Mouse (Mus musculus): ENCODE measurements around the gene Gstcd.

- TF ChIP-seq CTCF (IDR thresholded peaks at IDR 0.05; ENCODE audit: extremely low read depth, insufficient read depth, low read length) (no peak), POLR2A (IDR thresholded peaks at IDR 0.05; ENCODE audit: extremely low read depth, insufficient read depth, low read length) (no peak)
These were observed 9.1 kb downstream of the Gstcd start for GRCm38 (mm10) chr3:133082736-133083135.

All from cortical plate, adult 2 months (tissue).